In genomic region chr12:29627956-29628750, GRCm38 (mm10) we compare ENCODE assay signal across 10 mouse cellular contexts.
DNase-seq lines count a peak whose midpoint lies in the region; TF ChIP-seq lines count a peak whose summit lies in the region.
"Had no signal": no experiment of that assay in that cellular context is flagged by ENCODE, and none has a peak within 500 bp of the region (broad histone marks: within the 10 kb centered on the region; RNA-seq: fewer than 3 reads in every experiment).

No protein-coding gene starts in this region.

- H3K4me1 ChIP-seq in E14TG2a.4 (replicated peaks; ENCODE audit: low read depth, low read length), result no peaks in the 10 kb centered on the region

- H3K36me3 ChIP-seq in E14TG2a.4 (ENCODE audit: insufficient read depth, low read length), result no peaks in the 10 kb centered on the region
- H3K36me3 ChIP-seq: G1E; heart, embryonic 13.5 days had no signal

- peak; percentile 53 for TF ChIP-seq CTCF in E14TG2a.4 (conservative IDR thresholded peaks at IDR 0.05; ENCODE audit: low read length)

- H3K27me3 ChIP-seq in E14TG2a.4 (ENCODE audit: insufficient read depth, low read length), result no peaks in the 10 kb centered on the region
- H3K27me3 ChIP-seq: heart, embryonic 13.5 days had no signal

- no peaks in the 10 kb centered on the region for H3K9me3 ChIP-seq in E14TG2a.4 (ENCODE audit: low read length)
- H3K9me3 ChIP-seq: heart, embryonic 13.5 days had no signal

- H3K4me3 ChIP-seq in E14TG2a.4 (replicated peaks; ENCODE audit: low read length), result no peak overlapping the region
- H3K4me3 ChIP-seq: heart, embryonic 13.5 days had no signal

- DNase-seq in heart, adult 11 months, result peak; percentile 66
- DNase-seq in heart, adult 9 months (ENCODE audit: low spot score in 2 of 2), result no peak
- peak; percentile 52 to 68 for DNase-seq in cerebellum, postnatal 25 days
- peak; percentile 22 to 28 for DNase-seq in kidney, postnatal 4 days
- DNase-seq in layer of hippocampus, postnatal 14 days (ENCODE audit: low spot score in 2 of 2), result no peak
- no peak for DNase-seq in layer of hippocampus, postnatal 25 days (ENCODE audit: extremely low spot score in 1 of 2, low spot score in 1 of 2)
- no peak for DNase-seq in natural killer cell, adult 2 months (ENCODE audit: low spot score in 2 of 2)

Comparison
In these comparisons a context has a peak if more than half of its experiments do, and no peak if none do; other contexts are left out.
1. DNase-seq: peak in heart, adult 11 months (single experiment), cerebellum, postnatal 25 days (2 of 2) and kidney, postnatal 4 days (2 of 2); none in heart, adult 9 months (0 of 2), layer of hippocampus, postnatal 14 days (0 of 2), layer of hippocampus, postnatal 25 days (0 of 2) and natural killer cell, adult 2 months (0 of 2).